Mouse (Mus musculus) mouse embryonic stem cell (cell line): Measurements from ENCODE around the gene Map3k20.

Experiments
- in situ Hi-C, 2 experiments: fragments of 300-500 bp; cut with MboI; formaldehyde crosslinking; loops; 1 replicate in 1 of 2; 3 replicates in 1 of 2; pipeline ENCODE4 v1.14.3; 2019 to 2020; ENCODE audit warnings: low sequenced_read_pairs in 2 of 2, low pct_unique_long_range_greater_than_20kb in 1 of 2, mixed read lengths in 1 of 2; ENCODE audit not compliant: unreplicated experiment in 1 of 2

Map3k20 gene

GRCm38 (mm10) chr2:72399469-72400195, 114.2 kb downstream of the Map3k20 start:
- in situ Hi-C loops, result no loop called here

- in situ Hi-C loops, result no loop called here
Observed at GRCm38 (mm10) chr2:72401290-72401689, 115.9 kb downstream of the Map3k20 start.

- in situ Hi-C loops, result no loop called here
Observed at GRCm38 (mm10) chr2:72405621-72406555, 120.5 kb downstream of the Map3k20 start.

GRCm38 (mm10) chr2:72406701-72407100, 121.3 kb downstream of the Map3k20 start:
- in situ Hi-C loops, result no loop called here

- in situ Hi-C loops, result no loop called here
Observed at GRCm38 (mm10) chr2:72407341-72408092, 122.1 kb downstream of the Map3k20 start.

- in situ Hi-C loops, result no loop called here
Observed at GRCm38 (mm10) chr2:72409968-72410367, 124.5 kb downstream of the Map3k20 start.

GRCm38 (mm10) chr2:72412266-72412665, 126.8 kb downstream of the Map3k20 start:
- in situ Hi-C loops, result no loop called here

- in situ Hi-C loops, result no loop called here
Observed at GRCm38 (mm10) chr2:72415416-72415815, 130.0 kb downstream of the Map3k20 start.

- in situ Hi-C loops, result no loop called here
Observed at GRCm38 (mm10) chr2:72416095-72417080, 131.0 kb downstream of the Map3k20 start.

GRCm38 (mm10) chr2:72420561-72420960, 135.1 kb downstream of the Map3k20 start:
- in situ Hi-C loops, result no loop called here

GRCm38 (mm10) chr2:72424656-72425055, 139.2 kb downstream of the Map3k20 start:
- in situ Hi-C loops, result no loop called here

GRCm38 (mm10) chr2:72426776-72427175, 141.3 kb downstream of the Map3k20 start:
- in situ Hi-C loops, result no loop called here

GRCm38 (mm10) chr2:72427288-72427687, 141.9 kb downstream of the Map3k20 start:
- in situ Hi-C loops, result no loop called here

GRCm38 (mm10) chr2:72438941-72439533, 153.6 kb downstream of the Map3k20 start:
- in situ Hi-C loops, result no loop called here

- in situ Hi-C loops, result no loop called here
Observed at GRCm38 (mm10) chr2:72441010-72441409, 155.6 kb downstream of the Map3k20 start.

GRCm38 (mm10) chr2:72442825-72443224, 157.4 kb downstream of the Map3k20 start:
- in situ Hi-C loops, result no loop called here

- in situ Hi-C loops, result no loop called here
Observed at GRCm38 (mm10) chr2:72443960-72444359, 158.5 kb downstream of the Map3k20 start.
